Mouse (Mus musculus): ENCODE measurements at regions not wholly inside any gene's neighbourhood (a gene's known extent, or its start where the extent isn't known, plus 50 kb on each side); places are given as distances from the start of the nearest gene placed in this dataset.

DNA sequence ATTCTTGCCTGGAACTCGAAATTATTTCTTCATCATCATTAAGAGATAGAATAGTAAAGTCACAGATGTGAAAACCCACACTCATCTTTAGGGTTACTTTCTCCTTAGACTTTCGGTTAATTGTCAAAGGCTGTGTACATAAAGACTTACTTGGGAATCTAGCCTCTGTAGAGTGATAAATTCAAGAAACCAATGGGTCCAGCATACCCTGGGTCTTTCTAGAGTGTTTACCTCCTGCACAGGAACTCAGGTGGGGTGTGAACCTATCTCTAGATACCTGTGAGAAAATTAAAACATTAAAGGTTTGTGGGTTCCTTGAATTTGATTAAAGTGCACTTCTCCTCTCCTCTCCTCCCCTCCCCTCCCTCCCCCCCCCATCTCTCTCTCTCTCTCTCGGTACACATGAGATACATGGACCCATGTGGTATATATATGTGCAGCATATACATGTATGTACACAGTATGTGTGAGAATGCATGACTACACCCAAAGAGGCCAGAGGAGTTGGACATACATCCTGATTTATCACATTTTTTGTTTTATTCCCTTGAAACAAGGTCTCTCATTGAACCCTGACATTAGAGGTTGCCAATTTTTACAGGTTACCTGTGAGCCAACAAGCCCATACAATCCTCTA is 122.8 kb upstream of the Cypt12 start:
- no peaks in the 10 kb centered on the region for H3K4me1 ChIP-seq (ENCODE audit: control insufficient read depth, insufficient read depth, insufficient read length, low read length)
- H3K4me3 ChIP-seq (ENCODE audit: insufficient read depth, low read depth, low read length) = no peak overlapping the region
- no peak overlapping the region for H3K27ac ChIP-seq (replicated peaks; ENCODE audit: low read depth, low read length)

DNA sequence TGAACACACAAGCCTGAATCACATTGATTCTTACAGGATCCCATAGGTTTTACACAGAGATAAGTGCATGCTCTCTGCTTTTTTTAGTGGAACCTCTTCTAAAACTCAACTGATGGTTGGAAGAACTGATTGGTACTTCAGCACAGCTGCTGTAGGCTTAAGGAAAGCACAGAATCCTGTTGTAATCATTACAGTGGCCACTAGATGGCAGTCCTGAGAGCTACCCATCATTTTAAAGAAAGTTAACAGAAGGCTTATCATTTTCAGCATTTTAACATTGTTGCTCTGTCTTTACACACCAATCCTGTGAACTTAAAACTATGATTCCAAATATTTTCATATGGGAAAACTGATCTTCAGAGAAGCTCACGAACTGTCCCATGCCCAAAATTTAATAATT is 113.5 kb upstream of the Cypt12 start:
- no peaks in the 10 kb centered on the region for H3K4me1 ChIP-seq (ENCODE audit: control insufficient read depth, insufficient read depth, insufficient read length, low read length)
- no peak overlapping the region for H3K27ac ChIP-seq (replicated peaks; ENCODE audit: low read depth, low read length)
- no peak overlapping the region for H3K4me3 ChIP-seq (ENCODE audit: insufficient read depth, low read depth, low read length)

DNA sequence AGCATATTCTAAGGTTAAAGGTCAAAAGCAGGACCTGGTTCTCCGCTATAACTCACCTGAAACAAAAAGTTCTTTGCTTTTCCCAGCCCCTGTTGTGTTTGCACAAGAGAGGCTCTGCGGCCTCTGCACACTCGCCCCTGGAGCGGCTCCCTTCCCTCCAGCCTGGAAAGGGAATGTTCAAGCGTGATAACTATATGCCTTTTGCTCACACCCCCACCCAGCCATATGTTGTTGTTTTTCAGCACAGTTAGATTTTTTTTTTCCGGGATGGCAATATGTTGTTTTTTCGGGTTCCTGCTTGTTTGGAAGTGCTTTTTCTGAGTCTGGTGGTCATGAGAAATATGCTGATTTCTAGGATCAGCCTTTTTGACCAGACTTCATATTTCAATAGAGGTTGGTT is 100.6 kb upstream of the Cypt12 start:
- Histone ChIP-seq H3K27ac (replicated peaks; ENCODE audit: low read depth, low read length) (no peak overlapping the region), H3K4me1 (ENCODE audit: control insufficient read depth, insufficient read depth, insufficient read length, low read length) (no peaks in the 10 kb centered on the region), H3K4me3 (ENCODE audit: insufficient read depth, low read depth, low read length) (no peak overlapping the region)

DNA sequence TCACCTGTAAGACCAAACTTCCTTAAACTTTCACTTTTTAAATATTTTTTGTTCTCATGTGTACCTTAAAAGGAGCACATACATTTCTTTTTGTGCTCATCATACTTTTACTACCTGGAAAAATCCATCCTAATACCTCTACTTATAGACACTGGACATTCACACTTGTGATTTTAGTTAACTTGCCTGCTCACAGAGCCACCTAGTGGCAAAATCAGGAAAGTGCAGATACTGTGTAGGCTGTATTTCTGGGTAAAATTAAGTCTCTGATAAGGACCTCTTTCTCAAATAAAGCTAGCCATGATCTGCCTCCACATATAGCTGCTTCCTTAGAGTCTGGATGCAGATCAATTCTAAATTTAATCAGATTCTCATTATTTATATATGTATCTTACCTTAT is 100.0 kb upstream of the Cypt12 start:
- Histone ChIP-seq H3K4me1 (ENCODE audit: control insufficient read depth, insufficient read depth, insufficient read length, low read length) (no peaks in the 10 kb centered on the region), H3K4me3 (ENCODE audit: insufficient read depth, low read depth, low read length) (no peak overlapping the region), H3K27ac (replicated peaks; ENCODE audit: low read depth, low read length) (no peak overlapping the region)

DNA sequence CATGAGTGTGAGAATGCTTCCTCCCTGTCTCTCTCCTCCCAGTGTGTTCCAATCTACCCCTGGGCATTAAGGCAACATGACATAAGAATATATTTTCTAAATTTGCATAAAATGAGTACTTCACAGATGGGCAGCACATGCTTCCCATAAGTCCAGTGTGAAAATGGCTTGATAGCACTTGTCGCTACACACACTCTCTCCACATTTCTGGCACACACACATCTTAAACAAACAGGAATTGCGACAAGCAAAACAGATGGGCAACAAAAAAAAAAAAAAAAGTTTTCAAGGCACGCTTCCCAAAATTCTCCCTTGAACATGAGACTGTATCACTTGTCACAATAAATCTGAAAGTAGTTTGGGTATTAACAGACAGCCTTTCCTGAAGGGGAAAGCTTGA is 85.8 kb upstream of the Cypt12 start:
- Histone ChIP-seq H3K4me1 (ENCODE audit: control insufficient read depth, insufficient read depth, insufficient read length, low read length) (no peaks in the 10 kb centered on the region), H3K4me3 (ENCODE audit: insufficient read depth, low read depth, low read length) (no peak overlapping the region), H3K27ac (replicated peaks; ENCODE audit: low read depth, low read length) (no peak overlapping the region)

DNA sequence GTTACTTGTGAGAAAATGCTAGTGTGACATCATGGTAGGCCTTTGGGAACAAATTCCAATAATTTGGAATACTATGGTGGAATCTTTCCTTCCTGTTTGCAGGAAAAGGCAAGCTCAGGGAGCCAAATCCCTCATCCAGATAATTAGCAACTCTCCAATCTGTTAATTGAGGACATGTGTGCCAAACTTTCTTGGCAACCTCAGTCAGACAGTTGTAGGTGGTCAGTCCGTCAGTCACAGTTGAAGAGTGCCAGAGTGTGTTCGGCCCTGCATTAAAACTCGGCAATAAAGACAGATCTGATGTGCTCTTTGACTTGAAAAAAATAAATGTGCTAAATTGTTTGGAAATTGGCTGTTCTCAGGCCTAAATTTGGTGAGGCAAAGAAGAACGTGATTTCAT is 83.1 kb upstream of the Cypt12 start:
- no peak overlapping the region for H3K4me3 ChIP-seq (ENCODE audit: insufficient read depth, low read depth, low read length)
- H3K27ac ChIP-seq (replicated peaks; ENCODE audit: low read depth, low read length) = no peak overlapping the region
- no peaks in the 10 kb centered on the region for H3K4me1 ChIP-seq (ENCODE audit: control insufficient read depth, insufficient read depth, insufficient read length, low read length)

DNA sequence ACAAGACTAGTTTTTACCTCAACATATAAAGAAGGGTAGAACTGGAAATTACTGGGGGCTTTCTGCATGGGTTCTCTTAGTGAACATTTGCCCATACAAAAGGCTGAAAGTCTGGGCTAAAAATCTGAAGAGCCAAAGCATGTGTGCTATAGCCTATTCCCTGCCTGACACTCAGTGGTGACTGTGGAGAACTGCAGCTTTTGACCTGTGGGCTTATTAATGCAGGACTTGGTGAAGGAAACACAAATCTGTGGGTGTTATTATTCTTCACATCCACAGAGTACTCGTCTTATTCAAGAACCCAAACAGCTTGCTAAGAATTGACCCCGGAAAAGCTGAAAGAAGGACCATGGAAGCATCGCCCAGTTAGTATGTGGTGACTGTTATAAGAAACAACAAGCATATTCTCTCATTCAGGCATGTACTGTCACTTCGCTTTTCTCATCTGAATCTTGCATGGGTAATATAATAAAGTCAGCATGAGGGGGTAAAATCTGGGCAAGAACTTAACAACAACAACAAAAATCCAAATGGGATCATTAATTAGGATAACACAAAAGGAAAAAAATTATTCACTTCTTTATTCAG is 77.2 kb upstream of the Cypt12 start:
- Histone ChIP-seq H3K4me1 (ENCODE audit: control insufficient read depth, insufficient read depth, insufficient read length, low read length) (no peaks in the 10 kb centered on the region), H3K4me3 (ENCODE audit: insufficient read depth, low read depth, low read length) (no peak overlapping the region)

DNA sequence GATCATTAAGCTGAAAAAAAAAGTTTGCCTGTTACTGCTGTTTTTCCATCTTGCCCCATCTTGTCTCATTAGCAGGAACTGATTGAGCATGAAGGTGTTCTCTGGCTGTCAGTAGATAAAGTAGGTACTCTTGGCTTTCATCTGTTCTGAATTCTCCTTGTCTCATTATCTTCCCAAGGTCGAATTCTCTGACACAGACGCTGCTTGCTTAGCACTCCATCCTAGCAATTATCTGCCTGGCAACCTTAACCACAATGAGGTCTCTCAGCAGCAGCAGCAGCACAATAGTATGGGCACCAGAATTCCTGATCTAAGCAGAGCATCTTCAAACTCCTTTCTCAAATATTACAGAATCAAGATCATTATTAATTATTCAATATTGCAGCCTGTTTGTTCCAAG is 52.3 kb upstream of the Cypt12 start:
- no peak overlapping the region for H3K4me3 ChIP-seq (ENCODE audit: insufficient read depth, low read depth, low read length)
- H3K4me1 ChIP-seq (ENCODE audit: control insufficient read depth, insufficient read depth, insufficient read length, low read length) = no peaks in the 10 kb centered on the region
- H3K27ac ChIP-seq (replicated peaks; ENCODE audit: low read depth, low read length) = no peak overlapping the region

More for the DNA sequence above, 77.2 kb upstream of the Cypt12 start:
- H3K27ac ChIP-seq (replicated peaks; ENCODE audit: low read depth, low read length) = no peak overlapping the region

DNA sequence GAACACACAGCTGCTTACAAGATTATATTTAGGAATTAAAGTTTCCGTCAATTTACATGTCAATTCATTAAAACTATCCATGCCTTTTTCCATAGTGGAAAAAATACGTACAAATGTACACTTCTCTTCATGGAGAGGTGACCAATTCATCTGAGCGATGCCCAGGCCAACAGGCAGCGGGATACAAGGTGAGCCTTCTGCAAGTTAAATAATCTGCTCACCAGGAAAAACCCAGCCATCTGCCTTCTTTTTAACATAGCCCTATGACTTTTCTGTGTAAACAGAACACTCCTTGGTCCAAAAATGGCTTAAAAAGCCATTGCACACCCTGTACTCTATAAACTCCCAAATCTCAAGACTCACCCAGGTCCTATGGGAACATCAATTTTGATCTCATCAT is 51.5 kb upstream of the Cypt12 start:
- no peak overlapping the region for H3K27ac ChIP-seq (replicated peaks; ENCODE audit: low read depth, low read length)
- H3K4me1 ChIP-seq (ENCODE audit: control insufficient read depth, insufficient read depth, insufficient read length, low read length) = no peaks in the 10 kb centered on the region
- no peak overlapping the region for H3K4me3 ChIP-seq (ENCODE audit: insufficient read depth, low read depth, low read length)
